In genomic region chr1:94053530-94054216, GRCm38 (mm10) we compare ENCODE assay signal across 12 mouse cellular contexts. TPM values are rescaled to one million over a fixed set of nuclear protein-coding genes. Genes with fewer than 3 reads are reported as not detected.
DNase-seq lines count a peak whose midpoint lies in the region; ATAC-seq lines count a peak whose summit lies in the region.
"Had no signal": no experiment of that assay in that cellular context is flagged by ENCODE, and none has a peak within 500 bp of the region (broad histone marks: within the 10 kb centered on the region; RNA-seq: fewer than 3 reads in every experiment).

No protein-coding gene starts in this region.

- H3K27ac ChIP-seq in hindbrain, embryonic 16.5 days (ENCODE audit: low read depth, low read length) = no peak overlapping the region
- H3K27ac ChIP-seq in hindbrain, embryonic 14.5 days = no peak overlapping the region

- no peak for DNase-seq in hindbrain, embryonic 14.5 days (ENCODE audit: low spot score)
- peak; percentile 20 for DNase-seq in fibroblast of lung, adult 2 months (ENCODE audit: low read depth)
- DNase-seq in layer of hippocampus, postnatal 14 days (ENCODE audit: low spot score in 2 of 2) = peak; percentile 57 to 79
- peak; percentile 64 for DNase-seq in right cerebral cortex, postnatal 14 days
- DNase-seq in testis, postnatal 10 days (ENCODE audit: low spot score) = no peak
- DNase-seq in spleen, postnatal 14 days (ENCODE audit: low spot score in 2 of 2) = no peak
- DNase-seq in liver = no peak
- DNase-seq: gastrocnemius, postnatal 10 days; kidney, adult 18-20 months; lung, postnatal 36 days had no signal

- ATAC-seq in hindbrain, embryonic 16.5 days = 0 out of 2 replicates have a peak, but pooled peaks have one; percentile 17
- no peak for ATAC-seq in hindbrain, embryonic 14.5 days (ENCODE audit: low FRiP score)

- H3K4me1 ChIP-seq in hindbrain, embryonic 16.5 days (ENCODE audit: control insufficient read depth, insufficient read depth, low read depth, low read length) = no peaks in the 10 kb centered on the region
- no peaks in the 10 kb centered on the region for H3K4me1 ChIP-seq in hindbrain, embryonic 14.5 days (replicated peaks; ENCODE audit: control insufficient read depth, insufficient read depth, low read length)

- H3K9ac ChIP-seq in hindbrain, embryonic 16.5 days (ENCODE audit: low read depth, low read length) = no peak overlapping the region
- no peak overlapping the region for H3K9ac ChIP-seq in hindbrain, embryonic 14.5 days

- H3K4me3 ChIP-seq in hindbrain, embryonic 16.5 days (ENCODE audit: low read length) = no peak overlapping the region
- H3K4me3 ChIP-seq in hindbrain, embryonic 14.5 days (replicated peaks; ENCODE audit: low read length) = no peak overlapping the region

- 69% methylated on average over 7 of the region's 7 CpGs for WGBS in hindbrain, embryonic 16.5 days
- WGBS in hindbrain, embryonic 14.5 days = 69% methylated on average over 7 of the region's 7 CpGs

- no peaks in the 10 kb centered on the region for H3K36me3 ChIP-seq in hindbrain, embryonic 16.5 days (ENCODE audit: control insufficient read depth, insufficient read depth, low read length)
- no peaks in the 10 kb centered on the region for H3K36me3 ChIP-seq in hindbrain, embryonic 14.5 days (replicated peaks; ENCODE audit: control insufficient read depth, insufficient read depth)

- H3K9me3 ChIP-seq in hindbrain, embryonic 16.5 days (ENCODE audit: control insufficient read depth, low read length) = no peaks in the 10 kb centered on the region
- H3K9me3 ChIP-seq in hindbrain, embryonic 14.5 days (ENCODE audit: control insufficient read depth, low read length) = no peaks in the 10 kb centered on the region

- no peaks in the 10 kb centered on the region for H3K27me3 ChIP-seq in hindbrain, embryonic 16.5 days (replicated peaks; ENCODE audit: control insufficient read depth, insufficient read depth, low read length)
- no peaks in the 10 kb centered on the region for H3K27me3 ChIP-seq in hindbrain, embryonic 14.5 days (ENCODE audit: control insufficient read depth, insufficient read depth, low read length)

- no peak overlapping the region for H3K4me2 ChIP-seq in hindbrain, embryonic 16.5 days (ENCODE audit: low read length)
- no peak overlapping the region for H3K4me2 ChIP-seq in hindbrain, embryonic 14.5 days (replicated peaks)

RNA-seq across cellular contexts. Expression of gene Pdcd1, which starts 1.3 kb away (rescaled TPM):
- not detected in 2 replicates for polyA plus RNA-seq in hindbrain, embryonic 16.5 days (2015; fragmentation: Nextera tagmentation; extraction: Ambion mirVana)
- not detected in 2 replicates for polyA plus RNA-seq in hindbrain, embryonic 14.5 days (2014; fragmentation: Nextera tagmentation; extraction: Ambion mirVana)
- not detected for total RNA-seq in layer of hippocampus, postnatal 14 days (2021)
- total RNA-seq: gastrocnemius, postnatal 10 days had no signal

RNA-seq across cellular contexts. Expression of gene Neu4, which starts 33.4 kb away (rescaled TPM):
- polyA plus RNA-seq in hindbrain, embryonic 16.5 days (2015; fragmentation: Nextera tagmentation; extraction: Ambion mirVana) = 0.11 and 0.41 TPM in 2 replicates
- polyA plus RNA-seq in hindbrain, embryonic 14.5 days (2014; fragmentation: Nextera tagmentation; extraction: Ambion mirVana) = 0.04 and 0.16 TPM in 2 replicates
- total RNA-seq in layer of hippocampus, postnatal 14 days (2021) = 10 to 100 TPM; 22.6 to 25.3 TPM
- total RNA-seq: ES-E14; gastrocnemius, postnatal 10 days had no signal

Comparison
In these comparisons a context has a peak if more than half of its experiments do, and no peak if none do; other contexts are left out.
1. DNase-seq: peak in fibroblast of lung, adult 2 months (single experiment), layer of hippocampus, postnatal 14 days (2 of 2) and right cerebral cortex, postnatal 14 days (single experiment); none in hindbrain, embryonic 14.5 days (single experiment), testis, postnatal 10 days (single experiment), spleen, postnatal 14 days (0 of 2) and liver (single experiment).